Mouse (Mus musculus) kidney, adult 2 months (tissue): ENCODE results near the gene 9330182O14Rik. TPM values are rescaled to one million over a fixed set of nuclear protein-coding genes. Genes with fewer than 3 reads are reported as not detected.

Experiments
- DNase-seq: peaks from one replicate; pipeline ENCODE4 v3.0.0; 2021
- H3K27ac ChIP-seq: fragments of 200-500 bp; 2 replicates; pipeline ENCODE4 v1.5.1; 2012; ENCODE audit warnings: low read depth, low read length, control low read depth, inconsistent platforms; ENCODE audit not compliant: insufficient read depth
- H3K27me3 ChIP-seq: fragments of 200-500 bp; replicated peaks from 2 replicates; pipeline ENCODE4 v1.6.1; 2012; ENCODE audit warnings: mild to moderate bottlenecking, moderate library complexity, low read length, inconsistent platforms; ENCODE audit not compliant: control insufficient read depth, insufficient read depth
- H3K36me3 ChIP-seq: fragments of 200-500 bp; 2 replicates; pipeline ENCODE4 v1.6.1; 2012; ENCODE audit warnings: mild to moderate bottlenecking, moderate library complexity, low read length, inconsistent platforms; ENCODE audit not compliant: control insufficient read depth, insufficient read depth
- H3K4me1 ChIP-seq: fragments of 200-500 bp; 2 replicates; pipeline ENCODE4 v1.6.1; 2011; ENCODE audit warnings: low read length; ENCODE audit not compliant: control insufficient read depth, insufficient read depth
- H3K4me3 ChIP-seq: fragments of 200-500 bp; 2 replicates; pipeline ENCODE4 v1.5.1; 2011; ENCODE audit warnings: mild to moderate bottlenecking, low read depth, low read length, control low read depth; ENCODE audit not compliant: insufficient read depth
- CTCF ChIP-seq: fragments of 200-500 bp; conservative IDR thresholded peaks from 2 replicates; pipeline ENCODE4 v1.5.1; 2011; ENCODE audit warnings: low read depth, mild to moderate bottlenecking, control low read depth, low read length, moderate library complexity, mixed read lengths; ENCODE audit not compliant: insufficient read depth, insufficient read length
- POLR2A ChIP-seq: fragments of 200-500 bp; IDR thresholded peaks from one replicate; pipeline ENCODE4 v1.6.1; 2011; ENCODE audit warnings: low read depth, low read length, control low read depth
- WGBS: fragments of 180-500 bp; shearing (Covaris S2); methylation state at CpG from one replicate; pipeline ENCODE4 v1.1.7; 2018; 5-methylcytosine and 5-hydroxymethylcytosine counted together
- polyA plus RNA-seq: library from polyadenylated mRNA; depleted of rRNA; stranded (reverse); fragments of >200 nt; gene quantifications from 2 replicates; pipeline ENCODE4 v1.2.3, GENCODE M21; 2012; rRNA removed

The 9330182O14Rik gene
- polyA plus RNA-seq, result not detected in 2 replicates

DNA sequence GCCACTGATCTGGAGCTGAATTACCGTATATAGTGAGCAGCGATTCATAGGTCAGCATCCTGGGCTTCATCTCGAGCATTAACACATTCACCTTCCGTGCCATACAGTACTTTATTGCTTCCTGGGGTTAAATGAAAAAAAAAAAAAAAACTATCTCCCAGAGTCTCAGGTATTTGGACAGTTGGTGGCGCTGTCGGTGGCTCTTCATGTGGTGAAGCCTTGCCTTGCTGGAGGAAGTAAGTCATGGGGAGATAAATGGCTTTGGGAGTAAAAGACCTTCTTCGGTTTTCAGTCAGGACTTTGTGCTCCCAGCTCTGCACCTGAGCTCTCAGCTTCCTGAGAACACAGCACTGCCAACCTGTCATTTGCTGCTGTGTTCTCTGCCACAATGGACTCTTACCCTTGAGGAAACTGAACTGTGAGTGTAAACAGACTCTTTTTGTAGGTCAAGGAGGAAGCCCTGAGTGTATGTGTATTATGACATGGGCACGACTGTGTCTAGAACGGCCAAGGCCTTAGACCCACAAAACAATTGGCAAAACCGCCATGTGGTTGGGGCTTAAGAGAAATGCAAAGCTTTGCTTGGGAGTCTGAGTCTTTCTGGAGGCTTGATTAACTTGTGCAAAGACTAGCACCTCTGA lies at the start of gene 9330182O14Rik:
9330182O14Rik (plus strand) TSS at position 214 of the 641 bp plus-strand sequence.
- 50% methylated on average over 10 of the region's 10 CpGs for WGBS
- H3K4me3 ChIP-seq, result no peak within 1 kb of the TSS
- H3K36me3 ChIP-seq, result no peaks in the 10 kb centered on the region
- no peak for DNase-seq
- H3K4me1 ChIP-seq, result no peaks in the 10 kb centered on the region
- H3K27me3 ChIP-seq, result no peaks in the 10 kb centered on the region
- no peak for TF ChIP-seq POLR2A
- TF ChIP-seq CTCF, result no peak
- no peak within 1 kb of the TSS for H3K27ac ChIP-seq

DNA sequence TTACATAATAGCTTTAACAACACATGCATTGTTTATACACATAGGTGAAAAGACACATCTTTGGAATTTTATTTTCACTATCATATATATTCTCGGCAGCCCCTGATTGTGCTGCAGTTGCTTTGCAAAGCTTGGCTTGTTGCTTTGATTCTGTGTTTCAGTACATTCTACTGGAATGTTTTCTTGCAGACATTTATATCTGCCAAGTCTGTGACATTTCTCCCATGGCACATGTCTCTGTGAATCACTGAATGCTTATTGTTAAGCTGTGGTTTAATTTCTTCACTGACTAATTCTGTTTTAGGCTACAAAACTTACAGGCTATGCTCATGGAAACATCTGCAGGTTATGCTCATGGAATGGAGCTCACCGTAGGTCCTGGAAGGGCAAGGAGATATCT lies 30.9 kb upstream of the 9330182O14Rik start:
- 91% methylated on average over 2 of the region's 2 CpGs for WGBS
- no peak for DNase-seq

DNA sequence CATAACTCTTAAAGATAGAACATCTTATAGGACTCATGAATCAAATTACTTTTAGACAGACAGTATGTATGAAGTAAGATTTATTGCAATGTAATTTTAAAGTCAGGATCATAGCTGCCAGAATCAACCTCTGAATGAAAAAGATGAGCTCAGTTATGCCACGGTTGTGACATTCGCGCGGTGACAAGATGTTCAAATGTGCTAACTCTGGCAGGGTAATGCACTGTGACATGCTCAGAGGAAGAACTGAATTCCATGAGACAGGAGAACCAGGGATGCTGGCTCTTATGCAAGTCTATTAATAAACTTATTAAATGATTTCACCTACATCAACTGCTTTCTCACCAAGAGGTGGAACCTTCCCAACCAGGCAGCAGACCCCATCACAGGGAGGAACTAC lies 28.5 kb upstream of the 9330182O14Rik start:
- no peak for DNase-seq

More for the DNA sequence above, 30.9 kb upstream of the 9330182O14Rik start:
- no peak for TF ChIP-seq POLR2A
- TF ChIP-seq CTCF, result no peak
- Histone ChIP-seq H3K36me3 (no peaks in the 10 kb centered on the region), H3K27ac (no peak overlapping the region), H3K27me3 (no peaks in the 10 kb centered on the region), H3K4me1 (no peaks in the 10 kb centered on the region), H3K4me3 (no peak overlapping the region)

DNA sequence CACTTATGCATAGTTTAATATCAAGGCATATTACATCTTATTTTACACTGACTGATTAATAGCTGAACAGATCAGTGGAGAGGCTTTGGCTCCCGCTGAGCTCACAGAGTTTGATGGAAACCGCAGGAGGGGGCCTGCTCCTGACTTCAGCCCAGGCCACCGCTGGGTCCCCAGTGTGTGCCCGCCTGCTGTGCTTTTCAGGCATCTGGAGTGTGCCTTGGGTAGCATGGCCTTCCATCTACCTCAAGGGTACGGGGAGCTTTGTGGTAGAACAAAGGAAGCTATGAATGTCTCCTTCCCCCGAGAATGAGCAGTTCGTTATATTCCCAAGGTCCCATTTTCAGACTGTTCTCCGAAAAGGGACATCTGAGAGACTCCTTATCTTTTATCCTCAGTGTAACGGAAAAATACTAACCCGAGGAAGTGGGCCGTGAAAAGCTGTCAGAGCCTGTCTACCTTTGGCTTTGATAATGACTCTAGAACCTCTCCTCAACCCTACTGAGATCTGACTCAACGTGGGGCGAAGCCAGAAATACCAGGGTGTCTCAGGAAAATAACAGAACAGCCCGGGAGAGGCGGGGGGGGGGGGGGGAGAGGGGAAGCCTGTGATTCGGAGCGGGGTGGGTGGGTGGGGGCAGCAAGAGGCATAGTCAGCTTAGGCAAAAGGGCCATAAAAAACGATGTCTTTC lies 20.1 kb upstream of the 9330182O14Rik start:
- Histone ChIP-seq H3K27ac (no peak overlapping the region), H3K4me3 (no peak overlapping the region), H3K27me3 (no peaks in the 10 kb centered on the region), H3K36me3 (no peaks in the 10 kb centered on the region), H3K4me1 (no peaks in the 10 kb centered on the region)
- TF ChIP-seq POLR2A, result no peak
- TF ChIP-seq CTCF, result no peak
- DNase-seq, result no peak
- 60% methylated on average over 15 of the region's 18 CpGs for WGBS

More for the DNA sequence above, 28.5 kb upstream of the 9330182O14Rik start:
- TF ChIP-seq POLR2A (no peak), CTCF (no peak)
- H3K27me3 ChIP-seq, result no peaks in the 10 kb centered on the region
- no peaks in the 10 kb centered on the region for H3K4me1 ChIP-seq
- H3K27ac ChIP-seq, result no peak overlapping the region
- H3K36me3 ChIP-seq, result no peaks in the 10 kb centered on the region
- WGBS, result 92% methylated on average over 4 of the region's 4 CpGs
- no peak overlapping the region for H3K4me3 ChIP-seq

DNA sequence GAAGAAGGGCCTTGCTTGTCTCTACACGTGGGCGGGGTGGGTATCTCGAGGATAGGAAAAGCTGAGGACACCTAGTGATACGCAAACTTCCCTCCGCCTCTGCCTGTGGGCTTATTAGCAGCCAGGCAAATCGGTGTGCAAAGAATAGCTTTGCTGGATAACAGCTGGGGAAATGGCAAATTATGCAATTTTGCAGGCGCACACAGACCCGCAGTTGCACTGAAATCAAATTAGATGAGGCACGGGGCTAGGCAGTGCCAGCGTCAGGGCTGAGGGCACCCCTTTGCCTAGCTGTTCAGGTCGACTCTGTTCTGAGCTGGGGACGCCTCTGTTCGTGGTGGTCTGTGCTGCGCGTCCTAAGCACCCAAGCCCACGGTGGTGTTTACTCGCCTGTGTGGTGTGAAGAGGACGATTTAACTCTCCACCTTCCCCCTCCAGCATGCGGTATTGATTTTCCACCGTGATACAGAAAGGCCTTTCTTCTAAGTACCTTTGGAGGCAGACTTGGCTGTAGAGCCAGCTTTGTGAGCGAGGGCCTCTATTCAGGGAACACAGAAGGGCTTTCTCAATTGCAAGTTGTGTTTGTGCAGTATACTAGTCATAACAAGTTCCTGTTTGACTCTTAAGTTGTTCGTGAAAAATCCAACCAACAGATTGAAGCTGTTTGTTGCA lies 19.4 kb upstream of the 9330182O14Rik start:
- no peak overlapping the region for H3K27ac ChIP-seq
- no peaks in the 10 kb centered on the region for H3K36me3 ChIP-seq
- 57% methylated on average over 22 of the region's 22 CpGs for WGBS
- H3K4me3 ChIP-seq, result no peak overlapping the region
- TF ChIP-seq CTCF, result no peak
- TF ChIP-seq POLR2A, result no peak
- no peaks in the 10 kb centered on the region for H3K4me1 ChIP-seq
- no peaks in the 10 kb centered on the region for H3K27me3 ChIP-seq
- DNase-seq, result no peak

DNA sequence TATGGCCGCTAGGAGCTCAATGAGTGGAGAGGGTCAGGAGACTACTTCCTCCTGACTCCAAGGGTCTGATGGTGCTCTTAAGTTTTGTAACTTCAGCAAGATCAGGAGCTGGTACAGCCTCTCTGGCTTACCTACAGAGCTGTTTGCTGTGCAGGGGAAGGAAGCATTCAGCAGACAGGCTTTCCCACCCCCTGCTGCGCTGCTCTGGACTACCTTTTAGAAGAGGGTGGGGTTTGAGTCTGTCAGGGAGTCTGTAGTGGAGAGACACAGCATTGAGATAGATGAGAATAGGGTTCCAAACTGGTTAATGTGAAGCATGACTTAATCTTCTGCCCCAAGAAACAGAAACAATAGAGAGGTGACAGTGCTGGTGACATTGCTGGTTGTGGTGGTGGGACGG lies 17.8 kb upstream of the 9330182O14Rik start:
- no peak overlapping the region for H3K27ac ChIP-seq
- no peaks in the 10 kb centered on the region for H3K27me3 ChIP-seq
- no peaks in the 10 kb centered on the region for H3K36me3 ChIP-seq
- TF ChIP-seq POLR2A, result no peak
- TF ChIP-seq CTCF, result no peak
- 92% methylated on average over 3 of the region's 3 CpGs for WGBS
- DNase-seq, result no peak
- H3K4me1 ChIP-seq, result no peaks in the 10 kb centered on the region
- H3K4me3 ChIP-seq, result no peak overlapping the region

DNA sequence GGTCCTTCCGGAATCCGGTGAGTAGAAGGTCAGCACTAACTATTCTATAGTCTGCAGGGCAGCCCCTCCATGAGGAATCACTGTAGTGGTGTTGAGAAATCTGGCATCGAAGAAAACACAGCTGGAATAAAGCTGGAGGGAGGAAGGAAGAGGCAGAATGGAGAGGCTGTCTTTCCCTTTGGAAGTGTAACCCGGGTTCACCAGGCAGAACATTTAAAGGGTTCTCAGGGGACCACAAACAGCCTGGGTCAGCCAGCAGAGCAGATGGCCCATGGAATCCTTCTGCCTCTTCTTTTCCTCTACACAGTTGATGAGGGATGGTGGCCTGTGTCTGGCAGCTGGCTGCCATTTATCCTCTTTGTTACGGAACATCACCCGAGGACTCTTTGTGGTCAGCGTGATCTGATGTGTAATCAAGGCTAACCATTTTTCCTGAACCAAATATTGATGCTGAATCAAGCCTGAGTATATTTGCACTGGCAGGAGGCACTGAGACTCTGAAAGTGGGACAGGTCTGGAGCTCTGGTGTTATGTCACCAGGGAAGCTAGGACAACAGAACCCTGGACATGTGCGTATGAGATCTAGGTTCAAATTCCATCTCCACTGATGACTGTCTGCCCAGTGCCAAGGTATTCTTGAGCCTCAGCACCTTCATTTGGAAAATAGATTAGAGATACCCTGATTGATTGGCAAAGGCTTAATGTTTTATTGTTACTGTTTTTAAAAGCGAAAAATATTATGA lies 9.8 kb upstream of the 9330182O14Rik start:
- Histone ChIP-seq H3K4me3 (no peak overlapping the region), H3K4me1 (no peaks in the 10 kb centered on the region), H3K36me3 (no peaks in the 10 kb centered on the region), H3K27me3 (no peaks in the 10 kb centered on the region), H3K27ac (no peak overlapping the region)
- DNase-seq, result no peak
- 70% methylated on average over 9 of the region's 9 CpGs for WGBS
- TF ChIP-seq POLR2A (no peak), CTCF (no peak)
